Mouse (Mus musculus): ENCODE results near the gene Tmem41b. TPM values are rescaled to one million over a fixed set of nuclear protein-coding genes. Genes with fewer than 3 reads are reported as not detected.
A peak's percentile ranks its signal among the peaks of the same experiment; 100 is the strongest.
"Not testable (repeated sequence)": the region's sequence is repeated elsewhere in the genome, so short reads cannot be mapped to it uniquely, and the experiment has no call there.

The Tmem41b gene
- polyA plus RNA-seq, 1 experiment from 2014 or later: 81.9 TPM

GRCm38 (mm10) chr7:110005976-110006375 is 19.2 kb upstream of the Tmem41b start:
- Histone ChIP-seq H3K4me1 (replicated peaks) (peaks cover 4% of the 10 kb centered on the region; the same call in 1 of the 2 replicates), H3K36me3 (no peaks in the 10 kb centered on the region), H3K4me3 (replicated peaks) (no peak overlapping the region), H3K9me3 (no peaks in the 10 kb centered on the region), H3K4me2 (replicated peaks) (no peak overlapping the region), H3K9ac (no peak overlapping the region), H3K27ac (no peak overlapping the region), H3K27me3 (replicated peaks) (no peaks in the 10 kb centered on the region)
- ATAC-seq: no peak

- peaks cover 4% of the 10 kb centered on the region; the same call in 1 of the 2 replicates for H3K4me1 ChIP-seq (replicated peaks)
- WGBS: 13% methylated on average over 20 of the region's 20 CpGs
- H3K4me3 ChIP-seq (replicated peaks): no peak overlapping the region
- H3K36me3 ChIP-seq: no peaks in the 10 kb centered on the region
- peak overlapping the region; percentile 48 for H3K4me2 ChIP-seq (replicated peaks)
- ATAC-seq: peak; percentile 71
- H3K9ac ChIP-seq: no peak overlapping the region
- H3K9me3 ChIP-seq: no peaks in the 10 kb centered on the region
- no peak overlapping the region for H3K27ac ChIP-seq
- no peaks in the 10 kb centered on the region for H3K27me3 ChIP-seq (replicated peaks)
Measured at GRCm38 (mm10) chr7:110002968-110003367, 16.2 kb upstream of the Tmem41b start.

- Histone ChIP-seq H3K9me3 (no peaks in the 10 kb centered on the region), H3K4me3 (replicated peaks) (no peak overlapping the region), H3K4me1 (replicated peaks) (peaks cover 4% of the 10 kb centered on the region; the same call in 1 of the 2 replicates), H3K4me2 (replicated peaks) (no peak overlapping the region), H3K27ac (no peak overlapping the region), H3K27me3 (replicated peaks) (no peaks in the 10 kb centered on the region), H3K9ac (no peak overlapping the region), H3K36me3 (no peaks in the 10 kb centered on the region)
- no peak for ATAC-seq
Measured at GRCm38 (mm10) chr7:110002092-110002491, 15.4 kb upstream of the Tmem41b start.

GRCm38 (mm10) chr7:109998388-109998787 is 11.7 kb upstream of the Tmem41b start:
- 58% methylated on average over 4 of the region's 4 CpGs for WGBS
- Histone ChIP-seq H3K27me3 (replicated peaks) (no peaks in the 10 kb centered on the region), H3K27ac (no peak overlapping the region), H3K36me3 (no peaks in the 10 kb centered on the region), H3K9me3 (no peaks in the 10 kb centered on the region), H3K9ac (no peak overlapping the region), H3K4me3 (replicated peaks) (no peak overlapping the region), H3K4me2 (replicated peaks) (no peak overlapping the region), H3K4me1 (replicated peaks) (peaks cover 11% of the 10 kb centered on the region)
- ATAC-seq: peak; percentile 49; the same call in 1 of the 2 replicates

- 0 out of 2 replicates have a peak overlapping the region, but pooled peaks have one; percentile 58 for H3K27ac ChIP-seq
- WGBS: 54% methylated on average over 2 of the region's 2 CpGs
Measured at GRCm38 (mm10) chr7:109993157-109993959, 6.6 kb upstream of the Tmem41b start.

GRCm38 (mm10) chr7:109991286-109991685 is 4.6 kb upstream of the Tmem41b start:
- H3K4me2 ChIP-seq (replicated peaks): no peak overlapping the region
- ATAC-seq: no peak
- H3K9me3 ChIP-seq: no peaks in the 10 kb centered on the region
- 88% methylated on average over 1 of the region's 1 CpGs for WGBS
- H3K4me1 ChIP-seq (replicated peaks): peaks cover 11% of the 10 kb centered on the region
- H3K27ac ChIP-seq: no peak overlapping the region
- H3K4me3 ChIP-seq (replicated peaks): no peak overlapping the region
- H3K27me3 ChIP-seq (replicated peaks): no peaks in the 10 kb centered on the region
- no peaks in the 10 kb centered on the region for H3K36me3 ChIP-seq
- no peak overlapping the region for H3K9ac ChIP-seq

More at GRCm38 (mm10) chr7:109993157-109993959, 6.6 kb upstream of the Tmem41b start:
- Histone ChIP-seq H3K4me1 (replicated peaks) (peaks cover 11% of the 10 kb centered on the region), H3K36me3 (no peaks in the 10 kb centered on the region), H3K9me3 (no peaks in the 10 kb centered on the region), H3K9ac (no peak overlapping the region), H3K4me3 (replicated peaks) (no peak overlapping the region), H3K4me2 (replicated peaks) (no peak overlapping the region), H3K27me3 (replicated peaks) (no peaks in the 10 kb centered on the region)
- ATAC-seq: peak; percentile 84

- peak overlapping the region; percentile 64 for H3K9ac ChIP-seq
- peak overlapping the region; percentile 62 for H3K4me2 ChIP-seq (replicated peaks)
- no peaks in the 10 kb centered on the region for H3K4me1 ChIP-seq (replicated peaks)
- no peaks in the 10 kb centered on the region for H3K9me3 ChIP-seq
- H3K36me3 ChIP-seq: no peaks in the 10 kb centered on the region
- H3K27ac ChIP-seq: peak overlapping the region; percentile 79
- H3K27me3 ChIP-seq (replicated peaks): no peaks in the 10 kb centered on the region
- H3K4me3 ChIP-seq (replicated peaks): peak overlapping the region; percentile 56
- WGBS: under 1% methylated on average over 43 of the region's 43 CpGs
- peak; percentile 99 for ATAC-seq
Measured at GRCm38 (mm10) chr7:109986133-109986669, 528 bp downstream of the Tmem41b start.

- peak overlapping the region; percentile 56 for H3K4me3 ChIP-seq (replicated peaks)
- H3K9me3 ChIP-seq: no peaks in the 10 kb centered on the region
- H3K27ac ChIP-seq: peak overlapping the region; percentile 72
- H3K4me1 ChIP-seq (replicated peaks): no peaks in the 10 kb centered on the region
- no peaks in the 10 kb centered on the region for H3K36me3 ChIP-seq
- no peak; the same call in 1 of the 2 replicates for ATAC-seq
- H3K4me2 ChIP-seq (replicated peaks): peak overlapping the region; percentile 62
- WGBS: under 1% methylated on average over 27 of the region's 27 CpGs
- peak overlapping the region; percentile 64 for H3K9ac ChIP-seq
- no peaks in the 10 kb centered on the region for H3K27me3 ChIP-seq (replicated peaks)
Measured at GRCm38 (mm10) chr7:109985661-109986132, 1.0 kb downstream of the Tmem41b start.

- H3K4me3 ChIP-seq (replicated peaks); H3K4me1 ChIP-seq (replicated peaks); H3K9me3 ChIP-seq; H3K9ac ChIP-seq; ATAC-seq; H3K27ac ChIP-seq; H3K36me3 ChIP-seq; H3K27me3 ChIP-seq (replicated peaks): not testable (repeated sequence)
- H3K4me2 ChIP-seq (replicated peaks): peak overlapping the region; percentile 62
- 76% methylated on average over 5 of the region's 5 CpGs for WGBS
Measured at GRCm38 (mm10) chr7:109984608-109985007, 2.1 kb downstream of the Tmem41b start.

- not testable (repeated sequence) for H3K9ac ChIP-seq; H3K27me3 ChIP-seq (replicated peaks); H3K4me2 ChIP-seq (replicated peaks); H3K27ac ChIP-seq; H3K36me3 ChIP-seq; H3K4me1 ChIP-seq (replicated peaks); H3K9me3 ChIP-seq; H3K4me3 ChIP-seq (replicated peaks); ATAC-seq
- 72% methylated on average over 5 of the region's 5 CpGs for WGBS
Measured at GRCm38 (mm10) chr7:109977131-109977530, 9.6 kb downstream of the Tmem41b start.

- no peak overlapping the region for H3K9ac ChIP-seq
- H3K4me3 ChIP-seq (replicated peaks): no peak overlapping the region
- H3K36me3 ChIP-seq: peaks cover 8% of the 10 kb centered on the region; the same call in 1 of the 2 replicates
- WGBS: 85% methylated on average over 6 of the region's 6 CpGs
- no peak overlapping the region for H3K27ac ChIP-seq
- no peaks in the 10 kb centered on the region for H3K9me3 ChIP-seq
- H3K4me2 ChIP-seq (replicated peaks): no peak overlapping the region
- H3K27me3 ChIP-seq (replicated peaks): no peaks in the 10 kb centered on the region
- ATAC-seq: no peak
- H3K4me1 ChIP-seq (replicated peaks): no peaks in the 10 kb centered on the region
Measured at GRCm38 (mm10) chr7:109975966-109976715, 10.6 kb downstream of the Tmem41b start.

- Histone ChIP-seq H3K4me2 (replicated peaks) (no peak overlapping the region), H3K4me1 (replicated peaks) (0 out of 2 replicates have a peak, but pooled peaks cover 4% of the 10 kb centered on the region), H3K27ac (peak overlapping the region; percentile 67; the same call in 1 of the 2 replicates), H3K9ac (no peak overlapping the region), H3K27me3 (replicated peaks) (no peaks in the 10 kb centered on the region), H3K36me3 (0 out of 2 replicates have a peak, but pooled peaks cover 3% of the 10 kb centered on the region), H3K4me3 (replicated peaks) (no peak overlapping the region), H3K9me3 (no peaks in the 10 kb centered on the region)
- ATAC-seq: peak; percentile 48; the same call in 1 of the 2 replicates
Measured at GRCm38 (mm10) chr7:109969542-109969941, 17.2 kb downstream of the Tmem41b start.
